Mouse (Mus musculus) intestine, postnatal 0 days (tissue): Measurements from ENCODE around the gene Stx16. TPM values are rescaled to one million over a fixed set of nuclear protein-coding genes. Genes with fewer than 3 reads are reported as not detected.

Experiments
- ATAC-seq: fragments of 200-750 bp; cut with Nextera tagmentation; 2 replicates; pipeline ENCODE4 v1.8.0; 2017; ENCODE audit warnings: mild to moderate bottlenecking, moderate TSS enrichment, moderate library complexity
- H3K27ac ChIP-seq: fragments of 300-500 bp; sonication (generic); 2 replicates; pipeline ENCODE4 v1.5.1; 2014; ENCODE audit warnings: mild to moderate bottlenecking, low read depth, low read length, moderate library complexity
- H3K27me3 ChIP-seq: fragments of 300-500 bp; sonication (generic); replicated peaks from 2 replicates; pipeline ENCODE4 v1.6.1; 2014; ENCODE audit warnings: low read length, mixed read lengths; ENCODE audit not compliant: control insufficient read depth, insufficient read depth
- H3K36me3 ChIP-seq: fragments of 300-500 bp; sonication (generic); 2 replicates; pipeline ENCODE4 v1.6.1; 2014; ENCODE audit warnings: mild to moderate bottlenecking, moderate library complexity; ENCODE audit not compliant: control insufficient read depth, insufficient read depth
- H3K4me1 ChIP-seq: fragments of 300-500 bp; sonication (generic); replicated peaks from 2 replicates; pipeline ENCODE4 v1.6.1; 2014; ENCODE audit warnings: antibody characterized with exemption, low read length, mixed read lengths; ENCODE audit not compliant: control insufficient read depth, insufficient read depth
- H3K4me2 ChIP-seq: fragments of 300-500 bp; sonication (generic); replicated peaks from 2 replicates; pipeline ENCODE4 v1.6.1; 2014; ENCODE audit warnings: low read depth, mild to moderate bottlenecking, moderate library complexity
- H3K4me3 ChIP-seq: fragments of 300-500 bp; sonication (generic); 2 replicates; pipeline ENCODE4 v1.5.1; 2014; ENCODE audit warnings: low read depth, low read length
- H3K9ac ChIP-seq: fragments of 300-500 bp; sonication (generic); 2 replicates; pipeline ENCODE4 v1.6.1; 2014; ENCODE audit warnings: mild to moderate bottlenecking, low read depth, low read length
- H3K9me3 ChIP-seq: fragments of 300-500 bp; sonication (generic); 2 replicates; pipeline ENCODE4 v1.6.1; 2016; ENCODE audit warnings: mixed run types; ENCODE audit not compliant: control insufficient read depth
- CTCF ChIP-seq: sonication (generic); IDR thresholded peaks from 2 replicates; pipeline ENCODE4 v1.5.1; 2016; ENCODE audit warnings: low read depth, mild to moderate bottlenecking, control low read depth, antibody characterized with exemption, moderate library complexity
- WGBS: fragments of 180-500 bp; shearing (Covaris S2); extraction: QIAGEN DNeasy Blood & Tissue Kit; methylation state at CpG from one replicate; pipeline ENCODE4 v1.1.7; 2014; 5-methylcytosine and 5-hydroxymethylcytosine counted together
- polyA plus RNA-seq: library from polyadenylated mRNA; unstranded; fragments of >200 nt; fragmentation: Nextera tagmentation; extraction: Ambion mirVana; gene quantifications from 2 replicates; pipeline ENCODE4 v1.2.1, GENCODE M21; 2015

Gene Stx16
- polyA plus RNA-seq, 1 experiment from 2014 or later = 4.2 TPM

DNA sequence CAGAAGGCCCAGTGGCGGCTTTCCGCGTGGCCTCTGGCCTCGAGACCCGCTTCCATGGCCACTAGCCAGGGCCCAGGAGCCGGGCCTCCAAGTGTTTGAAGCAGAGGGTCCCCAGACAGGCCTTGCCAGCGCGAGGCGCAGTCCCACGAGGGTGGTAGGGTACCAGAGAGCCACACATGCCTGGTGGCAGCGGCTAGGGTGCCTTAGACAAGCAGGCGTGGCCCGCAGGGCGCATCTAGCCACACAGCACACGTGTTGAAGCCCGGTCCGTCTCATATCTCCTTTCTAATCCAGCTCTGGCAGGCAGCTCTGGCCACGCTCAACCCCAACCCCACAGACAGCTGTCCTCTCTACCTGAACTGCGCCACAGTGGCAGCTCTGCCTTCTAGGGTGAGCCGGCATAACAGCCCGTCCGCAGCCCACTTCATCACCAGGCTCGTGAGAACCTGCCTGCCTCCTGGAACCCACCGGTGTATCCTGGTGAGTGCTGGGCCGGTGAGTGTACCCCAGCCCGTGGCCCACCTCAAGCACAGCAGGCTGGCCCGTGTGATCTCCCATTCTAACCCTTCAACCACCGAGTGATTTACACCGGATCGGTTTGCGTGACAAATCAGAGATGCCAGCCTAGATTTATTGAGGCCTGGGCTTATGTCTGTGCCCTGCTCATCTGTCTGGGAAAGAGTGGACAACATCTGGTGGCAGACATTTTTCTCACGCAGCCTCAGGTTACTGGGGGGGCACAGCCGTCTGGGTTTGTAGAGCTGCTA lies 34.9 kb downstream of the Stx16 start:
- H3K9me3 ChIP-seq = no peaks in the 10 kb centered on the region
- 0 out of 2 replicates have a peak overlapping the region, but pooled peaks have one; percentile 64 for H3K27ac ChIP-seq
- peak overlapping the region; percentile 64 for H3K4me3 ChIP-seq
- H3K27me3 ChIP-seq = no peaks in the 10 kb centered on the region
- 46% methylated on average over 33 of the region's 33 CpGs for WGBS
- no peak for TF ChIP-seq CTCF
- H3K9ac ChIP-seq = peak overlapping the region; percentile 85
- H3K4me2 ChIP-seq = peak overlapping the region; percentile 92
- H3K4me1 ChIP-seq = peaks cover 6% of the 10 kb centered on the region; the same call in 1 of the 2 replicates
- peaks cover 16% of the 10 kb centered on the region for H3K36me3 ChIP-seq
- peak; percentile 29 for ATAC-seq

DNA sequence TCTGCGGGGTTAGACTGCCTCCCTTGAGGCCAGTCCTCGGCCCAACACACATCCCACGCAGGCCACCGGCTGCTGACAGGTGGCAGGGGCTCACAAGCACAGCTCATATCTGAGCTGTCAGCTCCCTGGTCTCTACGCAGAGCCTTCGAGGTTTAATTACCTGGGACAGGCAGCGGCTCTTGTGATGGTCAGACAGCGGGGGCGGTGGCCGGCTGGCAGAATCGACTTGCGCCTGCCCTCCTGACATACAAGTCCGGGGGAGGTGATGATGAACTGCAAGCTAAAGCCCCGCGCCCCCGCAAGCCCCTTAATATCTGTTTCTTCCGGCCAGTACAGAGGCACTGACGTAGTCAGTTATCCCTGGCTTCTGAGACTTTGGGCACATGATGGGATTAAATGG lies 36.8 kb downstream of the Stx16 start:
- TF ChIP-seq CTCF = no peak
- no peak overlapping the region for H3K4me3 ChIP-seq
- no peak overlapping the region for H3K27ac ChIP-seq
- no peak overlapping the region for H3K9ac ChIP-seq
- H3K4me2 ChIP-seq = no peak overlapping the region
- peaks cover 6% of the 10 kb centered on the region; the same call in 1 of the 2 replicates for H3K4me1 ChIP-seq
- no peaks in the 10 kb centered on the region for H3K9me3 ChIP-seq
- no peak for ATAC-seq
- peaks cover 18% of the 10 kb centered on the region for H3K36me3 ChIP-seq
- no peaks in the 10 kb centered on the region for H3K27me3 ChIP-seq
- WGBS = 95% methylated on average over 18 of the region's 18 CpGs

- H3K27me3 ChIP-seq = no peaks in the 10 kb centered on the region
- H3K4me3 ChIP-seq = no peak overlapping the region
- no peak for ATAC-seq
- H3K4me1 ChIP-seq = peaks cover 6% of the 10 kb centered on the region; the same call in 1 of the 2 replicates
- WGBS = 88% methylated on average over 12 of the region's 12 CpGs
- H3K4me2 ChIP-seq = no peak overlapping the region
- TF ChIP-seq CTCF = no peak
- H3K36me3 ChIP-seq = peaks cover 28% of the 10 kb centered on the region
- H3K9me3 ChIP-seq = no peaks in the 10 kb centered on the region
- H3K9ac ChIP-seq = no peak overlapping the region
- no peak overlapping the region for H3K27ac ChIP-seq
Measured at GRCm38 (mm10) chr2:174114148-174114864, 38.2 kb downstream of the Stx16 start.

DNA sequence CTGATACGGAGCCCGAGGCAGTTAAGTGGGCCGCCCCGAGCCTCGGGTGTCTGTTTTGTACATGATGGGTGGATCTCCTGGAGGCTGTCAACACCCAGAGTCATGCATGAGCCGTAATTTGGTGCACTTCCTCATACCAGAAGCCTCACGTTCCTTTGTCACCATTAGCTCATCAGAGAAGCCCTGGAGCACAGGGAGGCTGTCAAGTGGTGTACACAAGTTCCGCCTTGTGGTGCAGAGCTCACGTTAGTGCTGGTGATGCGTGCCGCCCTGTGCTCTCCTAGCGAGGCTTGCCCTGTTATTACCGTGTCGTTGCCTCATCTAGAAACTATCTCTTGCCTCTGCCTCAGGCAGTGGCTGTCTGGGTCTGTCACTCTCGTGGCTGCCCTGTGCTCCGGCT lies 40.8 kb downstream of the Stx16 start:
- no peaks in the 10 kb centered on the region for H3K9me3 ChIP-seq
- 68% methylated on average over 16 of the region's 16 CpGs for WGBS
- no peak overlapping the region for H3K27ac ChIP-seq
- H3K4me2 ChIP-seq = no peak overlapping the region
- TF ChIP-seq CTCF = no peak
- no peak overlapping the region for H3K9ac ChIP-seq
- H3K4me1 ChIP-seq = no peaks in the 10 kb centered on the region
- H3K36me3 ChIP-seq = peaks cover 53% of the 10 kb centered on the region
- no peaks in the 10 kb centered on the region for H3K27me3 ChIP-seq
- H3K4me3 ChIP-seq = no peak overlapping the region
- peak; percentile 42 for ATAC-seq

DNA sequence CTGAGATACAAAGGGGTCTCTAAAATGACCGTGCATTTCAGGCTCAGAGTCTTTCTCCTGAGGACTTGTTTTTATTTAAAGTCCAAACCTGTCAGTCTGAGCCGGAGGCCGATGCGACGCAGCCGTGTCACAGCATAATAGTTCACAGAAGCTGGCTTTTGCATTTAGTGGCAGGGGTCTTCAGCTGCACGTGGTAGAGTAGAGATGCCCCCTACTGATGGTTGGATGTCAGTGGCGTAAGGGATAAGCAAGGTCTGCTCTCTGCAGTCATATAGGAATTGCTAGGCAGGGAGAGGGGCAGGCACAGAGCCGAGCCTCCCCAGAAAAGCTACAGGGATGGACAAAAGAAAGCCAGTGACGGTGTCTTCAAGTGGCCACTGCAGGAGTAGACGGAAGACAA lies 42.0 kb downstream of the Stx16 start:
- TF ChIP-seq CTCF = peak; percentile 38
- no peaks in the 10 kb centered on the region for H3K27me3 ChIP-seq
- no peak for ATAC-seq
- no peak overlapping the region for H3K4me3 ChIP-seq
- WGBS = 71% methylated on average over 11 of the region's 11 CpGs
- H3K36me3 ChIP-seq = peaks cover 65% of the 10 kb centered on the region
- H3K27ac ChIP-seq = no peak overlapping the region
- no peaks in the 10 kb centered on the region for H3K9me3 ChIP-seq
- H3K4me1 ChIP-seq = no peaks in the 10 kb centered on the region
- H3K4me2 ChIP-seq = no peak overlapping the region
- no peak overlapping the region for H3K9ac ChIP-seq

DNA sequence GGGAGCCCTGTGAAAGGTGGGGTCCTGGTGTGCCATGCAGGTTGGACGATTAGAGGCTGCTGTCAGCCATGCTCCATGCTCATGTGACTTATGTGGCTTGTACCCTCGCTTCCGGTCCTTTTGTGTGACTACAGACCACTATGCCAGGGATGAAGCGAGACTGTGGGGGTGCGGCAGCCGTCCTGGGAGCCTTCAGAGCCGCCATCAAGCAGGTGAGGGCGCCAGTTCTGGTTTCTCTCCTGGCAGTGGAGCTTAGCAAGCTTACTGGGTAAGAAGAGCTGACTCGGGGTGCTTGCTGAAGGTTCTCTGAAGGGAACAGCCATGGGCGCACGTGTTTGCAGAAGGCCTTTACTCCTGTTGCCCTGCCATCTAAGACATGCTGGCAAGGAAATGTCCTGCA lies 43.2 kb downstream of the Stx16 start:
- H3K4me2 ChIP-seq = no peak overlapping the region
- no peak overlapping the region for H3K27ac ChIP-seq
- H3K36me3 ChIP-seq = peaks cover 67% of the 10 kb centered on the region
- H3K27me3 ChIP-seq = no peaks in the 10 kb centered on the region
- H3K4me3 ChIP-seq = no peak overlapping the region
- ATAC-seq = no peak
- H3K9ac ChIP-seq = no peak overlapping the region
- TF ChIP-seq CTCF = no peak
- H3K9me3 ChIP-seq = no peaks in the 10 kb centered on the region
- H3K4me1 ChIP-seq = no peaks in the 10 kb centered on the region
- 90% methylated on average over 11 of the region's 11 CpGs for WGBS
